Mouse (Mus musculus): ENCODE data around the gene Zfp654.

- TF ChIP-seq POLR2A (IDR thresholded peaks at IDR 0.05; ENCODE audit: borderline replicate concordance, insufficient read depth, low read length) (no peak), CTCF (IDR thresholded peaks at IDR 0.05; ENCODE audit: borderline replicate concordance, insufficient read depth, low read depth, low read length) (no peak)
Observed at GRCm38 (mm10) chr16:64852441-64852871, 1.0 kb upstream of the Zfp654 start.
